Mouse (Mus musculus): ENCODE data around the gene Bsdc1.

- no peak for TF ChIP-seq CTCF (IDR thresholded peaks at IDR 0.05; ENCODE audit: low read depth, low read length)
- TF ChIP-seq POLR2A (IDR thresholded peaks at IDR 0.05; ENCODE audit: extremely low read depth, insufficient read depth, low read length) = no peak
Measured at GRCm38 (mm10) chr4:129459726-129460125, 1.7 kb upstream of the Bsdc1 start.
